Mouse (Mus musculus) testis, adult 2 months (tissue): ENCODE measurements at regions not wholly inside any gene's neighbourhood (a gene's known extent, or its start where the extent isn't known, plus 50 kb on each side); places are given as distances from the start of the nearest gene placed in this dataset.

ENCODE experiments used
- CTCF ChIP-seq: fragments of 200-500 bp; IDR thresholded peaks from 2 replicates; pipeline ENCODE4 v1.5.1; 2012; ENCODE audit warnings: low read depth, mild to moderate bottlenecking, inconsistent platforms, low read length, moderate library complexity; ENCODE audit not compliant: control insufficient read depth, insufficient read depth, insufficient replicate concordance
- POLR2A ChIP-seq: fragments of 200-500 bp; IDR thresholded peaks from 2 replicates; pipeline ENCODE4 v1.6.1; 2012; ENCODE audit warnings: low read depth, mild to moderate bottlenecking, inconsistent platforms, low read length, moderate library complexity; ENCODE audit not compliant: control insufficient read depth

DNA sequence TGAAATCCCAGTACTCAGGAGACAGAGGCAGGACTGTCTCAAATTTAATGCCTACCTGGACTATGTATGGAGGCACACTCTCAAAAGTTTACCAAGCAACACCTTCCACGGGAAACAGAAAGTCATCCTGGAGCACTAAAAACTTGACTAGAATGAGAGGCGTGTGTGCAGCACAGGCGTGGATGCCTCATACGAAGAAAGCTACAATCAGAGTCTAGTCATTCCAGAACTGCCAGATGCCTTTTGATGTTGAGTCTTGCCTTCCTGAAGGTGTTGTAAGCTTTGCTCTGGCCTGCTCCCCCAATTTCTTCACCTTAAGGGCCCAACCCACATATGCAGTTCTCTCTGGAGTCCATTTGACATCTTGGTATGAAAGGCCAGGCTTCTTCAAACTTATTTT is 356.0 kb downstream of the Rnf144a start:
- TF ChIP-seq CTCF (no peak), POLR2A (no peak)
